Mouse (Mus musculus): ENCODE data around the gene Prrt4. TPM values are rescaled to one million over a fixed set of nuclear protein-coding genes. Genes with fewer than 3 reads are reported as not detected.

The Prrt4 gene
- polyA plus RNA-seq, 1 experiment from 2014 or later = 1.1 TPM

DNA sequence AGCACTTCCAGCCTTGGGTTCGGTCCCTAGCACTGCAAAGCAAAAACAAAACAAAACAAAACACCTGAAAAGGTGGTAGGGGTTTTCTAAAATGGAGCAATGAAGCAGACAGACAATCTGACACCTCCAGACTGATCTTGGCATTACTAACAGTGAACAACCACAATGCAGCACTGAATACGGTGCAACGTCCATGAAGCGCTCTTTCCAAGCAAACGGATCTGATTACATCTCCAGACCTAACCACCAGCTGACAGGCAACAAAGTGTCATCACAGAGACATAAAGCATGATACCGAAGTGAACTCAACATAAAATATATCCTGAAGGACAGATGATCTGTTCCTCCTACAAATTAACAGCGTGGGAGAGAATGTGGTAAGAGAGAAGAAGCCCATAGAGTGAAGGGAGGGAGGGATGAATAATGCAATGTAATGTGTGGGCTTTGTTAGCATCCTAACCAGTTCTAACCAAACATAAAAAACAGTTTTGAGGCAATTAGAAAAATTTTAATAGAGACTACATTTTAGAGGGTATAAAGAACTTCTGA, 52.4 kb downstream of the Prrt4 start:
- no peak overlapping the region for H3K27ac ChIP-seq (replicated peaks)
- no peaks in the 10 kb centered on the region for H3K9me3 ChIP-seq (replicated peaks)
- no peaks in the 10 kb centered on the region for H3K4me1 ChIP-seq
- H3K4me3 ChIP-seq = no peak overlapping the region
- peaks cover 91% of the 10 kb centered on the region for H3K36me3 ChIP-seq
- no peaks in the 10 kb centered on the region for H3K27me3 ChIP-seq (ENCODE audit: low read depth, poor library complexity, severe bottlenecking)
- 96% methylated on average over 7 of the region's 7 CpGs for WGBS
- DNase-seq (ENCODE audit: low spot score) = no peak

DNA sequence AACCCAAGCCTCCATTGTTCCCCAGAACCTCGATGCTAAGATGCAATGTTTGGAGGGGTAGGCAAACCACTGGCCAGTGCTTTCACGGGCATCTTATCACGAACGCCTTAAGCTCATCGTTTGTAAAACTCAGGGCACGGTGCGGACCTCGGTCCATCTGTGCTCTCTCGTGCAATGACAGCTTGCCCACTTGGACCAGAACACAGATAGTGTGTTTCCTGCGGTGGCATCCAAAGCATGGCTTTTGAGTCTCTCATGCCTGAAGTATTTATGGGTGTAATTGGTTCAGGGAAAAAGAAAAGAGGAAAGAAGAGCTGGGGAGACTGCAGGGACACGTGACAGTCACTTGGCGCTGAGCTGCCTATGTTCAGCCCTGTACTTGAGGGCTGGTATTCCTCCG, 59.4 kb downstream of the Prrt4 start:
- H3K9me3 ChIP-seq (replicated peaks) = no peaks in the 10 kb centered on the region
- H3K4me3 ChIP-seq = no peak overlapping the region
- H3K4me1 ChIP-seq = peaks cover 5% of the 10 kb centered on the region; the same call in 1 of the 2 replicates
- no peak overlapping the region for H3K27ac ChIP-seq (replicated peaks)
- peaks cover 21% of the 10 kb centered on the region for H3K36me3 ChIP-seq
- whole genome bisulfite sequencing = 91% methylated on average over 13 of the region's 13 CpGs
- DNase-seq (ENCODE audit: low spot score) = no peak
- no peaks in the 10 kb centered on the region for H3K27me3 ChIP-seq (ENCODE audit: low read depth, poor library complexity, severe bottlenecking)

Small RNA genes lying within 50 kb of the gene (microRNA-seq; reads per million reads assigned to microRNA genes)
- gene Gm24303 = not detected

Other genes with a start within 250 kb of the Prrt4 start
- not detected in 2 replicates for gene Lep, start 119.4 kb downstream of the Prrt4 start, polyA plus RNA-seq (2016; fragmentation: Nextera tagmentation; extraction: Ambion mirVana)
- gene Rbm28, start 14.6 kb downstream of the Prrt4 start, polyA plus RNA-seq (2016; fragmentation: Nextera tagmentation; extraction: Ambion mirVana) = 51.6 and 54.9 TPM in 2 replicates
- 45.6 and 53.5 TPM in 2 replicates for gene Impdh1, start 36.8 kb upstream of the Prrt4 start, polyA plus RNA-seq (2016; fragmentation: Nextera tagmentation; extraction: Ambion mirVana)
- gene Hilpda, start 92.9 kb upstream of the Prrt4 start, polyA plus RNA-seq (2016; fragmentation: Nextera tagmentation; extraction: Ambion mirVana) = 31.0 and 34.0 TPM in 2 replicates
- gene Fam71f2, start 100.0 kb upstream of the Prrt4 start, polyA plus RNA-seq (2016; fragmentation: Nextera tagmentation; extraction: Ambion mirVana) = 0.22 and 0.23 TPM in 2 replicates
- gene Fam71f1, start 139.6 kb upstream of the Prrt4 start, polyA plus RNA-seq (2016; fragmentation: Nextera tagmentation; extraction: Ambion mirVana) = not detected in 2 replicates
- 246 and 248 TPM in 2 replicates for gene Calu, start 168.5 kb upstream of the Prrt4 start, polyA plus RNA-seq (2016; fragmentation: Nextera tagmentation; extraction: Ambion mirVana)
- gene Opn1sw, start 208.9 kb upstream of the Prrt4 start, polyA plus RNA-seq (2016; fragmentation: Nextera tagmentation; extraction: Ambion mirVana) = 0.14 and 0.20 TPM in 2 replicates
- gene Ccdc136, start 216.7 kb upstream of the Prrt4 start, polyA plus RNA-seq (2016; fragmentation: Nextera tagmentation; extraction: Ambion mirVana) = 20.9 and 21.7 TPM in 2 replicates

Measured in midbrain, embryonic 10.5 days (tissue).